Mouse (Mus musculus) olfactory bulb, adult 2 months (tissue): ENCODE results near the gene Ccdc6.

ENCODE experiments used
- CTCF ChIP-seq: fragments of 200-500 bp; IDR thresholded peaks from 2 replicates; pipeline ENCODE4 v1.5.1; 2012; ENCODE audit warnings: low read depth, mild to moderate bottlenecking, low read length, moderate library complexity; ENCODE audit not compliant: insufficient read depth
- POLR2A ChIP-seq: fragments of 200-500 bp; IDR thresholded peaks from 2 replicates; pipeline ENCODE4 v1.6.1; 2012; ENCODE audit warnings: mild to moderate bottlenecking, low read depth, low read length, moderate library complexity; ENCODE audit not compliant: insufficient read depth

DNA sequence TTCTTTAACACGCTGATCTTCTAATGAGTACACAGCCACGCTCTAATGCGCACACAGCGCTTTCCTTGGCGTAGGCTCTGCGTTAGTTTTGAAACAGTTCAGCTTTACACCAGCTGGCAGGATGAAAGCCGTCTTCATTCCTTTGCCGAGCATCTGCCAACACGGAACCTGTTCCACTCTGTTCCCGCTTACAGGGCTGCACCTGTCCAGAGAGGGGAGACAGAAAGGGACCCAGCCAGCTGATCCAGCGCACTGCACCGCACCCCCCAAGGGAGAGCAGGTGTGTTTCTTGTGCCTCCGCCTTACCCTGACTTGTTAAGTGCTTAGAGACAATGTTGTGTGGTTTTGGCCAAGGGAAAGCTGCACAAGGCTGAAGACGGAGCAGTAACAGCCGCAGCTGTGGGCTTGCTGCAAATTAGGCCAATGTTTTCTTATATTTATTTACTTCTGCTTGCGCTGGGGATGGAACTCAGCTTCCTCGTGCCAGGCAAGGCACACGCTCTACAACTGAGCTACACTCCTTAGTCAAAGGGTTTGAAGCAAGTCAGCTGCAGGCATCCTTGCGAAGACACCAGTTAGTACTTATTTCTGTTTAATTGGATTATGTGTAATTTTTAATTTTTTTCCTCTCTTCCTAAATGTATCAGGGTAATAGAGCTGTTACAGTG is 36.8 kb upstream of the Ccdc6 start:
- no peak for TF ChIP-seq POLR2A
- TF ChIP-seq CTCF = no peak
